Mouse (Mus musculus) midbrain, embryonic 14.5 days (tissue): ENCODE measurements around the gene Pdrg1. TPM values are rescaled to one million over a fixed set of nuclear protein-coding genes. Genes with fewer than 3 reads are reported as not detected.

Experiments
- ATAC-seq: fragments of 200-750 bp; cut with Nextera tagmentation; 2 replicates; pipeline ENCODE4 v1.8.0; 2017; ENCODE audit warnings: moderate number of reproducible peaks, moderate library complexity; ENCODE audit not compliant: low FRiP score, low TSS enrichment
- DNase-seq: peaks from one replicate; pipeline ENCODE4 v3.0.0-alpha.2; 2015
- H3K27ac ChIP-seq: fragments of 300-500 bp; sonication (generic); replicated peaks from 2 replicates; pipeline ENCODE4 v1.5.1; 2014; ENCODE audit warnings: mild to moderate bottlenecking, low read depth, low read length, moderate library complexity
- H3K27me3 ChIP-seq: fragments of 300-500 bp; sonication (generic); 2 replicates; pipeline ENCODE4 v1.6.1; 2014; ENCODE audit warnings: low read length, control low read depth, mixed read lengths; ENCODE audit not compliant: control insufficient read depth, insufficient read depth
- H3K36me3 ChIP-seq: fragments of 300-500 bp; sonication (generic); 2 replicates; pipeline ENCODE4 v1.6.1; 2014; ENCODE audit warnings: low read length, control low read depth; ENCODE audit not compliant: control insufficient read depth, insufficient read depth
- H3K4me1 ChIP-seq: fragments of 300-500 bp; sonication (generic); 2 replicates; pipeline ENCODE4 v1.6.1; 2014; ENCODE audit warnings: mild to moderate bottlenecking, antibody characterized with exemption, low read length, control low read depth; ENCODE audit not compliant: control insufficient read depth, insufficient read depth
- H3K4me2 ChIP-seq: fragments of 300-500 bp; sonication (generic); 2 replicates; pipeline ENCODE4 v1.6.1; 2014; ENCODE audit warnings: mild to moderate bottlenecking, low read length, moderate library complexity
- H3K4me3 ChIP-seq: fragments of 300-500 bp; sonication (generic); replicated peaks from 2 replicates; pipeline ENCODE4 v1.5.1; 2014; ENCODE audit warnings: low read depth, low read length
- H3K9ac ChIP-seq: fragments of 300-500 bp; sonication (generic); replicated peaks from 2 replicates; pipeline ENCODE4 v1.6.1; 2014; ENCODE audit warnings: mild to moderate bottlenecking, low read length, moderate library complexity
- H3K9me3 ChIP-seq: fragments of 300-500 bp; sonication (generic); 2 replicates; pipeline ENCODE4 v1.6.1; 2016; ENCODE audit warnings: low read length, control low read depth, mixed read lengths; ENCODE audit not compliant: control insufficient read depth
- WGBS: fragments of 180-500 bp; shearing (Covaris S2); extraction: QIAGEN DNeasy Blood & Tissue Kit; methylation state at CpG from one replicate; pipeline ENCODE4 v1.1.7; 2014; 5-methylcytosine and 5-hydroxymethylcytosine counted together
- polyA plus RNA-seq: library from polyadenylated mRNA; unstranded; fragments of >200 nt; fragmentation: Nextera tagmentation; extraction: Ambion mirVana; gene quantifications from 2 replicates; pipeline ENCODE4 v1.2.1, GENCODE M21; 2014

Pdrg1 gene
- polyA plus RNA-seq, 1 experiment from 2014 or later, result 117 TPM

GRCm38 (mm10) chr2:153021163-153021562 is 5.9 kb upstream of the Pdrg1 start:
- WGBS, result 54% methylated on average over 3 of the region's 3 CpGs
- H3K4me3 ChIP-seq, result no peak overlapping the region
- no peak for DNase-seq
- no peaks in the 10 kb centered on the region for H3K36me3 ChIP-seq
- H3K27me3 ChIP-seq, result no peaks in the 10 kb centered on the region
- H3K4me1 ChIP-seq, result no peaks in the 10 kb centered on the region
- H3K4me2 ChIP-seq, result no peak overlapping the region
- no peak for ATAC-seq
- H3K9ac ChIP-seq, result no peak overlapping the region
- H3K27ac ChIP-seq, result no peak overlapping the region
- no peaks in the 10 kb centered on the region for H3K9me3 ChIP-seq

- no peak for ATAC-seq
- no peak overlapping the region for H3K9ac ChIP-seq
- H3K36me3 ChIP-seq, result no peaks in the 10 kb centered on the region
- WGBS, result 93% methylated on average over 3 of the region's 3 CpGs
- DNase-seq, result no peak
- H3K27ac ChIP-seq, result no peak overlapping the region
- peaks cover 3% of the 10 kb centered on the region; the same call in 1 of the 2 replicates for H3K4me1 ChIP-seq
- no peaks in the 10 kb centered on the region for H3K9me3 ChIP-seq
- no peaks in the 10 kb centered on the region for H3K27me3 ChIP-seq
- H3K4me2 ChIP-seq, result no peak overlapping the region
- H3K4me3 ChIP-seq, result no peak overlapping the region
Observed at GRCm38 (mm10) chr2:153019355-153019754, 4.1 kb upstream of the Pdrg1 start.

GRCm38 (mm10) chr2:153016786-153017185 is 1.6 kb upstream of the Pdrg1 start:
- Histone ChIP-seq H3K4me2 (no peak overlapping the region), H3K9me3 (no peaks in the 10 kb centered on the region), H3K4me3 (no peak overlapping the region), H3K27me3 (no peaks in the 10 kb centered on the region), H3K36me3 (0 out of 2 replicates have a peak, but pooled peaks cover 10% of the 10 kb centered on the region), H3K4me1 (peaks cover 10% of the 10 kb centered on the region), H3K9ac (no peak overlapping the region), H3K27ac (no peak overlapping the region)
- ATAC-seq (no peak), DNase-seq (no peak)
- 42% methylated on average over 5 of the region's 5 CpGs for WGBS

GRCm38 (mm10) chr2:153015804-153016203 is 577 bp upstream of the Pdrg1 start:
- Histone ChIP-seq H3K4me1 (peaks cover 10% of the 10 kb centered on the region), H3K9ac (peak overlapping the region; percentile 34; the same call in 1 of the 2 replicates), H3K4me2 (peak overlapping the region; percentile 47), H3K36me3 (peaks cover 20% of the 10 kb centered on the region), H3K9me3 (no peaks in the 10 kb centered on the region), H3K4me3 (0 out of 2 replicates have a peak overlapping the region, but pooled peaks have one; percentile 64), H3K27ac (peak overlapping the region; percentile 52; the same call in 1 of the 2 replicates), H3K27me3 (no peaks in the 10 kb centered on the region)
- peak; percentile 33 for DNase-seq
- 44% methylated on average over 8 of the region's 8 CpGs for WGBS
- ATAC-seq, result no peak

GRCm38 (mm10) chr2:153013724-153014515 is 1.3 kb downstream of the Pdrg1 start:
- peak overlapping the region; percentile 91 for H3K4me2 ChIP-seq
- H3K4me3 ChIP-seq, result peak overlapping the region; percentile 64
- H3K36me3 ChIP-seq, result peaks cover 39% of the 10 kb centered on the region
- peaks cover 10% of the 10 kb centered on the region for H3K4me1 ChIP-seq
- WGBS, result 94% methylated on average over 11 of the region's 11 CpGs
- no peaks in the 10 kb centered on the region for H3K9me3 ChIP-seq
- H3K27ac ChIP-seq, result no peak overlapping the region
- H3K9ac ChIP-seq, result no peak overlapping the region
- no peak for ATAC-seq
- H3K27me3 ChIP-seq, result no peaks in the 10 kb centered on the region
- no peak for DNase-seq

- ATAC-seq, result no peak
- no peaks in the 10 kb centered on the region for H3K27me3 ChIP-seq
- H3K4me2 ChIP-seq, result no peak overlapping the region
- H3K4me3 ChIP-seq, result no peak overlapping the region
- H3K27ac ChIP-seq, result no peak overlapping the region
- peaks cover 7% of the 10 kb centered on the region for H3K4me1 ChIP-seq
- H3K9me3 ChIP-seq, result no peaks in the 10 kb centered on the region
- H3K36me3 ChIP-seq, result peaks cover 60% of the 10 kb centered on the region
- H3K9ac ChIP-seq, result no peak overlapping the region
- WGBS, result 95% methylated on average over 12 of the region's 12 CpGs
- no peak for DNase-seq
Observed at GRCm38 (mm10) chr2:153009192-153009973, 5.8 kb downstream of the Pdrg1 start.

- H3K9me3 ChIP-seq, result no peaks in the 10 kb centered on the region
- H3K27me3 ChIP-seq, result no peaks in the 10 kb centered on the region
- no peak for DNase-seq
- WGBS, result 86% methylated on average over 3 of the region's 3 CpGs
- no peak overlapping the region for H3K4me2 ChIP-seq
- ATAC-seq, result no peak
- H3K27ac ChIP-seq, result no peak overlapping the region
- H3K4me1 ChIP-seq, result 0 out of 2 replicates have a peak, but pooled peaks cover 3% of the 10 kb centered on the region
- H3K9ac ChIP-seq, result no peak overlapping the region
- H3K36me3 ChIP-seq, result peaks cover 42% of the 10 kb centered on the region
- no peak overlapping the region for H3K4me3 ChIP-seq
Observed at GRCm38 (mm10) chr2:153005981-153006380, 9.2 kb downstream of the Pdrg1 start.

- 37% methylated on average over 13 of the region's 13 CpGs for WGBS
- peak; percentile 57 for DNase-seq
- H3K36me3 ChIP-seq, result peaks cover 20% of the 10 kb centered on the region
- H3K4me2 ChIP-seq, result no peak overlapping the region
- no peaks in the 10 kb centered on the region for H3K9me3 ChIP-seq
- no peak overlapping the region for H3K9ac ChIP-seq
- no peak overlapping the region for H3K4me3 ChIP-seq
- ATAC-seq, result no peak
- H3K4me1 ChIP-seq, result 0 out of 2 replicates have a peak, but pooled peaks cover 3% of the 10 kb centered on the region
- no peak overlapping the region for H3K27ac ChIP-seq
- H3K27me3 ChIP-seq, result no peaks in the 10 kb centered on the region
Observed at GRCm38 (mm10) chr2:153003681-153004338, 11.4 kb downstream of the Pdrg1 start.
